Comparison of ENCODE assay signal across 10 mouse cellular contexts in the genomic region with DNA sequence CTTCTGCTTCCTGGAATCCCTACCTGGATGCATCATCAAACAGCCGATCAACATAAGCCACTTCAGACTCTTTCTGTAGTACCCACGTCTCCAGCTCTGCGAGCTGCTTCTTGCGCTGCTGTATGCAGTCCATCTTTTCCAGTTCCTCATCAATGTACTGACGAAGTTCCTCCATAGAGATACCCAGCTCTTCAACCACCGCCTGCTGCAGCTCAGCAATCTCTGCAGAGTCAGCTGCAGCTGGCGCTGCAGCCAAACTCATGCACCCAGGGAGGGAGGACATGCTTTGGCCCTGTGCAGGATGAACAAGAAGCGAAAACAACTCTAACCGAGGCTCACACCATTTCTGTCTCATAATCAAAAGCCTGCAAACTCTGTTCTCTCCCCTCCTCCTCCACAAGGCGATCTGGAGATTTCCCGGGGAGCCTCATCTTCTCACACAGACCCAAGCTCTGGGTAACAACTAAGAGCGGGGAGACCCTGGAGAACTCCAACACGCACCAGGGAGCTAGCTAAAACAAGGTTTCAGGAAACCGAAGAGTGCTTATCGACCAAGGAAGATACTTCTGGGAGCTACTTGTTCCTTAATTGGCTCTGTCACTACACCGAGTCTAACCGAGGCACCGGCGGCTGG. TPM values are rescaled to one million over a fixed set of nuclear protein-coding genes. Genes with fewer than 3 reads are reported as not detected.
A peak's percentile ranks its signal among the peaks of the same experiment; 100 is the strongest.
DNase-seq lines count a peak whose midpoint lies in the region; ATAC-seq and TF ChIP-seq lines count a peak whose summit lies in the region.
"Not testable (repeated sequence)": the region's sequence is repeated elsewhere in the genome, so short reads cannot be mapped to it uniquely, and the experiment has no call there.
"Had no signal": no experiment of that assay in that cellular context is flagged by ENCODE, and none has a peak within 500 bp of the region (broad histone marks: within the 10 kb centered on the region; RNA-seq: fewer than 3 reads in every experiment).

No protein-coding gene starts in this region.

- H3K9me3 ChIP-seq in embryonic facial prominence, embryonic 10.5 days; forebrain, embryonic 15.5 days; heart, postnatal 0 days (replicated peaks; ENCODE audit: control insufficient read depth, low read length); liver, embryonic 12.5 days (replicated peaks); midbrain, embryonic 10.5 days (replicated peaks): not testable (repeated sequence)

- peak overlapping the region; percentile 42 for H3K4me2 ChIP-seq in forebrain, embryonic 15.5 days (replicated peaks)
- peak overlapping the region; percentile 62; the same call in 1 of the 2 replicates for H3K4me2 ChIP-seq in heart, postnatal 0 days (ENCODE audit: low read depth, low read length)
- peak overlapping the region; percentile 67 for H3K4me2 ChIP-seq in liver, embryonic 12.5 days

- WGBS in embryonic facial prominence, embryonic 10.5 days, result 34% methylated on average over 12 of the region's 19 CpGs
- 27% methylated on average over 10 of the region's 19 CpGs for WGBS in forebrain, embryonic 15.5 days
- WGBS in heart, postnatal 0 days, result 28% methylated on average over 8 of the region's 19 CpGs
- 25% methylated on average over 13 of the region's 19 CpGs for WGBS in kidney, adult 2 months
- WGBS in liver, embryonic 12.5 days (ENCODE audit: insufficient replicate concordance), result 17% methylated on average over 12 of the region's 19 CpGs
- WGBS in midbrain, embryonic 10.5 days, result 36% methylated on average over 12 of the region's 19 CpGs

- H3K9ac ChIP-seq in forebrain, embryonic 15.5 days (replicated peaks); heart, postnatal 0 days (replicated peaks; ENCODE audit: low read depth, low read length): not testable (repeated sequence)
- peak overlapping the region; percentile 73; the same call in 1 of the 2 replicates for H3K9ac ChIP-seq in liver, embryonic 12.5 days

- H3K4me3 ChIP-seq in embryonic facial prominence, embryonic 10.5 days, result peak overlapping the region; percentile 67
- peak overlapping the region; percentile 48 for H3K4me3 ChIP-seq in forebrain, embryonic 15.5 days
- peak overlapping the region; percentile 56 for H3K4me3 ChIP-seq in heart, postnatal 0 days (ENCODE audit: low read depth, low read length)
- H3K4me3 ChIP-seq in kidney, adult 2 months (ENCODE audit: insufficient read depth, low read depth, low read length), result 0 out of 2 replicates have a peak overlapping the region, but pooled peaks have one; percentile 22
- H3K4me3 ChIP-seq in liver, embryonic 12.5 days, result peak overlapping the region; percentile 67
- H3K4me3 ChIP-seq in midbrain, embryonic 10.5 days, result peak overlapping the region; percentile 63

- H3K27me3 ChIP-seq in embryonic facial prominence, embryonic 10.5 days (replicated peaks; ENCODE audit: low read depth, poor library complexity, severe bottlenecking); forebrain, embryonic 15.5 days; heart, postnatal 0 days (ENCODE audit: control insufficient read depth, insufficient read depth, low read length); kidney, adult 2 months (replicated peaks; ENCODE audit: control insufficient read depth, insufficient read depth, low read length); liver, embryonic 12.5 days (replicated peaks); midbrain, embryonic 10.5 days (ENCODE audit: low read depth, poor library complexity, severe bottlenecking): not testable (repeated sequence)

- not testable (repeated sequence) for TF ChIP-seq EP300 in heart, postnatal 0 days (IDR thresholded peaks at IDR 0.05; ENCODE audit: low read depth)

- TF ChIP-seq POLR2A in kidney, adult 2 months (IDR thresholded peaks at IDR 0.05; ENCODE audit: low read depth, low read length), result not testable (repeated sequence)

- not testable (repeated sequence) for H3K4me1 ChIP-seq in embryonic facial prominence, embryonic 10.5 days; forebrain, embryonic 15.5 days; heart, postnatal 0 days (ENCODE audit: control insufficient read depth, insufficient read depth); kidney, adult 2 months (ENCODE audit: control insufficient read depth, insufficient read depth, low read length); midbrain, embryonic 10.5 days
- peaks cover 34% of the 10 kb centered on the region for H3K4me1 ChIP-seq in liver, embryonic 12.5 days

- TF ChIP-seq CTCF in heart, postnatal 0 days (IDR thresholded peaks at IDR 0.05; ENCODE audit: low read depth); kidney, adult 2 months (conservative IDR thresholded peaks at IDR 0.05; ENCODE audit: insufficient read depth, insufficient read length, low read depth, low read length): not testable (repeated sequence)

- peaks cover 37% of the 10 kb centered on the region for H3K36me3 ChIP-seq in embryonic facial prominence, embryonic 10.5 days (replicated peaks)
- H3K36me3 ChIP-seq in forebrain, embryonic 15.5 days, result peaks cover 23% of the 10 kb centered on the region
- H3K36me3 ChIP-seq in heart, postnatal 0 days (replicated peaks; ENCODE audit: control insufficient read depth, insufficient read depth, low read length), result peaks cover 23% of the 10 kb centered on the region
- H3K36me3 ChIP-seq in kidney, adult 2 months (ENCODE audit: control insufficient read depth, insufficient read depth, low read length), result not testable (repeated sequence)
- peaks cover 36% of the 10 kb centered on the region for H3K36me3 ChIP-seq in liver, embryonic 12.5 days
- H3K36me3 ChIP-seq in midbrain, embryonic 10.5 days, result peaks cover 38% of the 10 kb centered on the region

- not testable (repeated sequence) for DNase-seq in embryonic facial prominence, embryonic 10.5 days (ENCODE audit: low spot score); heart, postnatal 0 days (ENCODE audit: low spot score); kidney, adult 2 months; midbrain, embryonic 10.5 days (ENCODE audit: low spot score)

- H3K27ac ChIP-seq in embryonic facial prominence, embryonic 10.5 days (replicated peaks); forebrain, embryonic 15.5 days (replicated peaks); heart, postnatal 0 days (ENCODE audit: low read depth); kidney, adult 2 months (ENCODE audit: insufficient read depth, low read depth, low read length); liver, embryonic 12.5 days; midbrain, embryonic 10.5 days (replicated peaks): not testable (repeated sequence)

- ATAC-seq in forebrain, embryonic 15.5 days (replicated peaks); heart, postnatal 0 days (ENCODE audit: insufficient read depth, low read depth): not testable (repeated sequence)
- ATAC-seq in liver, embryonic 12.5 days, result peak; percentile 30; the same call in 1 of the 2 replicates
- ATAC-seq in neutrophil, adult 5-6 weeks (ENCODE audit: extremely low read depth, insufficient number of reproducible peaks, low FRiP score, poor library complexity, severe bottlenecking), result peak; percentile 37

RNA-seq across cellular contexts. Expression of a gene that starts 1.0 kb away (rescaled TPM):
- 60.9 and 61.1 TPM in 2 replicates for polyA plus RNA-seq in embryonic facial prominence, embryonic 10.5 days (2016; fragmentation: Nextera tagmentation; extraction: Ambion mirVana)
- 45.2 and 48.8 TPM in 2 replicates for polyA plus RNA-seq in forebrain, embryonic 15.5 days (2015; fragmentation: Nextera tagmentation; extraction: Ambion mirVana)
- total RNA-seq in heart, postnatal 0 days (2014; rRNA removed; ENCODE audit: low replicate concordance), result 9.5 and 11.3 TPM in 2 replicates
- 7.9 and 8.0 TPM in 2 replicates for polyA plus RNA-seq in heart, postnatal 0 days (2015; fragmentation: Nextera tagmentation; extraction: Ambion mirVana)
- 11.4 and 11.6 TPM in 2 replicates for polyA plus RNA-seq in kidney, adult 2 months (2012; rRNA removed)
- 31.0 and 31.6 TPM in 2 replicates for polyA plus RNA-seq in liver, embryonic 12.5 days (2016; fragmentation: Nextera tagmentation; extraction: Ambion mirVana)
- polyA plus RNA-seq in midbrain, embryonic 10.5 days (2016; fragmentation: Nextera tagmentation; extraction: Ambion mirVana), result 52.3 and 61.9 TPM in 2 replicates
- total RNA-seq in neutrophil, adult 5-6 weeks (2017), result 30.6 and 39.3 TPM in 2 replicates

RNA-seq across cellular contexts. Expression of a gene that starts 41.4 kb away (rescaled TPM):
- polyA plus RNA-seq in embryonic facial prominence, embryonic 10.5 days (2016; fragmentation: Nextera tagmentation; extraction: Ambion mirVana), result 125 TPM in 2 replicates
- polyA plus RNA-seq in forebrain, embryonic 15.5 days (2015; fragmentation: Nextera tagmentation; extraction: Ambion mirVana), result 96.7 and 101 TPM in 2 replicates
- total RNA-seq in heart, postnatal 0 days (2014; rRNA removed; ENCODE audit: low replicate concordance), result 108 and 126 TPM in 2 replicates
- 88.4 and 89.4 TPM in 2 replicates for polyA plus RNA-seq in heart, postnatal 0 days (2015; fragmentation: Nextera tagmentation; extraction: Ambion mirVana)
- polyA plus RNA-seq in kidney, adult 2 months (2012; rRNA removed), result 143 and 173 TPM in 2 replicates
- polyA plus RNA-seq in liver, embryonic 12.5 days (2016; fragmentation: Nextera tagmentation; extraction: Ambion mirVana), result 134 and 135 TPM in 2 replicates
- 116 and 120 TPM in 2 replicates for polyA plus RNA-seq in midbrain, embryonic 10.5 days (2016; fragmentation: Nextera tagmentation; extraction: Ambion mirVana)
- total RNA-seq in neutrophil, adult 5-6 weeks (2017), result 162 and 168 TPM in 2 replicates

RNA-seq across cellular contexts. Expression of a gene that starts 46.6 kb away (rescaled TPM):
- not detected in 2 replicates for polyA plus RNA-seq in embryonic facial prominence, embryonic 10.5 days (2016; fragmentation: Nextera tagmentation; extraction: Ambion mirVana)
- not detected in 2 replicates for polyA plus RNA-seq in forebrain, embryonic 15.5 days (2015; fragmentation: Nextera tagmentation; extraction: Ambion mirVana)
- total RNA-seq in heart, postnatal 0 days (2014; rRNA removed; ENCODE audit: low replicate concordance), result not detected in 2 replicates
- not detected in 2 replicates for polyA plus RNA-seq in heart, postnatal 0 days (2015; fragmentation: Nextera tagmentation; extraction: Ambion mirVana)
- polyA plus RNA-seq in kidney, adult 2 months (2012; rRNA removed), result not detected in 2 replicates
- not detected in 2 replicates for polyA plus RNA-seq in liver, embryonic 12.5 days (2016; fragmentation: Nextera tagmentation; extraction: Ambion mirVana)
- polyA plus RNA-seq in midbrain, embryonic 10.5 days (2016; fragmentation: Nextera tagmentation; extraction: Ambion mirVana), result not detected in 2 replicates
- not detected in 2 replicates for total RNA-seq in neutrophil, adult 5-6 weeks (2017)
- total RNA-seq: heart, postnatal 10 days; left cerebral cortex, adult 18-20 months had no signal
- polyA plus RNA-seq: thymus, postnatal 0 days had no signal

RNA-seq across cellular contexts. Expression of a gene that starts 49.1 kb away (rescaled TPM):
- 1.3 and 1.4 TPM in 2 replicates for polyA plus RNA-seq in embryonic facial prominence, embryonic 10.5 days (2016; fragmentation: Nextera tagmentation; extraction: Ambion mirVana)
- 0.47 and 0.61 TPM in 2 replicates for polyA plus RNA-seq in forebrain, embryonic 15.5 days (2015; fragmentation: Nextera tagmentation; extraction: Ambion mirVana)
- 0.11 and 0.15 TPM in 2 replicates for total RNA-seq in heart, postnatal 0 days (2014; rRNA removed; ENCODE audit: low replicate concordance)
- 0.49 and 0.67 TPM in 2 replicates for polyA plus RNA-seq in heart, postnatal 0 days (2015; fragmentation: Nextera tagmentation; extraction: Ambion mirVana)
- polyA plus RNA-seq in kidney, adult 2 months (2012; rRNA removed), result 5.6 and 6.3 TPM in 2 replicates
- polyA plus RNA-seq in liver, embryonic 12.5 days (2016; fragmentation: Nextera tagmentation; extraction: Ambion mirVana), result 3.1 and 4.6 TPM in 2 replicates
- 1.5 and 1.9 TPM in 2 replicates for polyA plus RNA-seq in midbrain, embryonic 10.5 days (2016; fragmentation: Nextera tagmentation; extraction: Ambion mirVana)
- 1.5 and 2.3 TPM in 2 replicates for total RNA-seq in neutrophil, adult 5-6 weeks (2017)
